Mouse (Mus musculus) myocyte (in vitro differentiated cells): ENCODE measurements around the gene Dact1. TPM values are rescaled to one million over a fixed set of nuclear protein-coding genes. Genes with fewer than 3 reads are reported as not detected.

Source experiments
- H3K27me3 ChIP-seq: one replicate; pipeline ENCODE4 v1.6.1; 2011; ENCODE audit not compliant: control insufficient read depth, insufficient read depth, insufficient read length
- H3K36me3 ChIP-seq: one replicate; pipeline ENCODE4 v1.6.1; 2011; ENCODE audit not compliant: control insufficient read depth, insufficient read depth
- H3K4me2 ChIP-seq: one replicate; pipeline ENCODE4 v1.6.1; 2011; ENCODE audit warnings: low read depth, control low read depth
- H3K4me3 ChIP-seq: one replicate; pipeline ENCODE4 v1.5.1; 2011; ENCODE audit warnings: mild to moderate bottlenecking, control low read depth, moderate library complexity
- H3K79me2 ChIP-seq: one replicate; pipeline ENCODE4 v1.6.1; 2011; ENCODE audit not compliant: control insufficient read depth, insufficient read depth
- H3ac ChIP-seq: one replicate; pipeline ENCODE4 v1.6.1; 2011; ENCODE audit not compliant: control insufficient read depth, insufficient read length
- CEBPB ChIP-seq: IDR thresholded peaks from 2 replicates; pipeline ENCODE4 v1.6.1; 2011; ENCODE audit warnings: mild to moderate bottlenecking, moderate library complexity; ENCODE audit not compliant: poor library complexity, insufficient read depth, severe bottlenecking
- E2F4 ChIP-seq: IDR thresholded peaks from one replicate; pipeline ENCODE4 v1.6.1; 2011; ENCODE audit warnings: mild to moderate bottlenecking, control low read depth, moderate library complexity; ENCODE audit not compliant: insufficient read depth
- MAX ChIP-seq: IDR thresholded peaks from one replicate; pipeline ENCODE4 v1.6.1; 2011; ENCODE audit warnings: low read depth, mild to moderate bottlenecking, control low read depth
- MYOD1 ChIP-seq, 3 experiments: IDR thresholded peaks; one replicate each; pipeline ENCODE4 v1.6.1; 2011; ENCODE audit warnings: control low read depth in 2 of 3, low read depth in 2 of 3, mild to moderate bottlenecking in 2 of 3, moderate library complexity in 1 of 3; ENCODE audit not compliant: insufficient read length in 2 of 3, control insufficient read depth in 1 of 3
- MYOG ChIP-seq, 3 experiments: IDR thresholded peaks; one replicate each; pipeline ENCODE4 v1.6.1; 2011; ENCODE audit warnings: control low read depth in 2 of 3, low read depth in 2 of 3, mild to moderate bottlenecking in 2 of 3; ENCODE audit not compliant: insufficient read length in 2 of 3, control insufficient read depth in 1 of 3, insufficient read depth in 1 of 3
- POLR2A ChIP-seq: IDR thresholded peaks from one replicate; pipeline ENCODE4 v1.6.1; 2011; ENCODE audit warnings: low read depth, mild to moderate bottlenecking, control low read depth, moderate library complexity; ENCODE audit not compliant: insufficient read length
- POLR2AphosphoS2 ChIP-seq: IDR thresholded peaks from one replicate; pipeline ENCODE4 v1.6.1; 2011; ENCODE audit warnings: low read depth, control low read depth; ENCODE audit not compliant: insufficient read length
- REST ChIP-seq: IDR thresholded peaks from one replicate; pipeline ENCODE4 v1.6.1; 2011; ENCODE audit warnings: mild to moderate bottlenecking, control low read depth, moderate library complexity; ENCODE audit not compliant: insufficient read depth, insufficient read length
- SRF ChIP-seq: IDR thresholded peaks from one replicate; pipeline ENCODE4 v1.6.1; 2011; ENCODE audit warnings: low read depth; ENCODE audit not compliant: control insufficient read depth, insufficient read length
- TCF12 ChIP-seq: IDR thresholded peaks from one replicate; pipeline ENCODE4 v1.6.1; 2011; ENCODE audit warnings: mild to moderate bottlenecking, control low read depth; ENCODE audit not compliant: poor library complexity, insufficient read depth, severe bottlenecking
- TCF3 ChIP-seq: IDR thresholded peaks from one replicate; pipeline ENCODE4 v1.6.1; 2011; ENCODE audit warnings: low read depth, control low read depth; ENCODE audit not compliant: insufficient read length
- USF1 ChIP-seq: IDR thresholded peaks from one replicate; pipeline ENCODE4 v1.6.1; 2011; ENCODE audit warnings: low read depth, mild to moderate bottlenecking, control low read depth, moderate library complexity
- polyA plus RNA-seq: library from polyadenylated mRNA; unstranded; fragments of >200 nt; fragmentation: generic; extraction: Trizol; gene quantifications from one replicate; pipeline ENCODE4 v1.2.1, GENCODE M21; 2012; ENCODE audit warnings: missing spikeins

Dact1 gene
- polyA plus RNA-seq, 1 experiment = 1.0 TPM

GRCm38 (mm10) chr12:71274519-71275237 lies 35.0 kb upstream of the Dact1 start:
- Histone ChIP-seq H3K36me3 (no peaks in the 10 kb centered on the region), H3K4me3 (no peak overlapping the region), H3K79me2 (no peaks in the 10 kb centered on the region), H3K4me2 (no peak overlapping the region), H3ac (no peak overlapping the region), H3K27me3 (no peaks in the 10 kb centered on the region)
- TF ChIP-seq TCF12 = no peak
- no peak for TF ChIP-seq MYOD1 (IDR thresholded peaks at IDR 0.05; ENCODE audit: control insufficient read depth in 1 of 3, insufficient read length in 2 of 3, low read depth in 2 of 3)
- TF ChIP-seq REST = no peak
- no peak for TF ChIP-seq MYOG (IDR thresholded peaks at IDR 0.05; ENCODE audit: control insufficient read depth in 1 of 3, insufficient read depth in 1 of 3, insufficient read length in 2 of 3, low read depth in 2 of 3)
- TF ChIP-seq CEBPB = no peak
- TF ChIP-seq TCF3 = no peak
- TF ChIP-seq USF1 = no peak
- no peak for TF ChIP-seq POLR2A
- TF ChIP-seq E2F4 = no peak
- no peak for TF ChIP-seq SRF
- TF ChIP-seq POLR2AphosphoS2 = no peak
- TF ChIP-seq MAX = no peak

GRCm38 (mm10) chr12:71275906-71276595 lies 33.6 kb upstream of the Dact1 start:
- Histone ChIP-seq H3K4me2 (no peak overlapping the region), H3K27me3 (no peaks in the 10 kb centered on the region), H3K36me3 (no peaks in the 10 kb centered on the region), H3K79me2 (no peaks in the 10 kb centered on the region), H3K4me3 (no peak overlapping the region), H3ac (no peak overlapping the region)
- TF ChIP-seq TCF12 = no peak
- TF ChIP-seq MYOG (IDR thresholded peaks at IDR 0.05; ENCODE audit: control insufficient read depth in 1 of 3, insufficient read depth in 1 of 3, insufficient read length in 2 of 3, low read depth in 2 of 3) = no peak
- TF ChIP-seq POLR2AphosphoS2 = no peak

DNA sequence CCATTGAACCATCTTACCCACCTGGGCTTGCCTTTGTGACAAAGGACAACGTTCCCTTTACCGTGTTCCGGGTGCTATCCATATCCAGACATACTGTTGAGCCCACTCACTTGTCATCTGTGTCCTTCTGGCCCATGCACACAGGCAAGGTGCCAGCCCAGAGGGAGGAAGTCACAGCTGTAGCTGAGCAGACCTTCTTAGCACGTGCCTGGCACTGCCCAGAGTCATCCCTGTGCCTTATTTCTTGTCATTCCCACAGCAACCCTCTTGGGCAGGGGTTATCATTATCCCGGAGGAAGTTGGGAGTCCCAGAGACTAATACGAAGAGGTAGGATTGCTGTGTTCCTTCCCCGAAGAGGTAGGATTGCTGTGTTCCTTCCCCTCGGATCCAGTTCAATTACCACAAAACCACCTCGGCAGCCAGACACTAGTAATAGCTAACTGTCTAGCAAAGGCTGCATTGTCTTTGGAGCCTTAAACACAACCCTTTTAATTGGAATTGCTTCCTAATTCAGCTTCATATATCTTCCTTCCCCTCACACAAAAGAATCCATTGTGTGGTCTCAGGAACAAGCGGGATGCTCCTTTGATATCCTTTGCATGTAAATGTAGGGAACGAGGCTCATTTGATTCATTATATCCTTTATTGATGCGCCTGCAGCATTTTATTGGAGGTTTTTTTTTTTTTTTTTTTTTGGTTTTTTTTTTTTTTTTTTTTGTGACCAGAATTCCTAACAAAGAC lies 30.0 kb upstream of the Dact1 start:
- no peaks in the 10 kb centered on the region for H3K36me3 ChIP-seq
- TF ChIP-seq E2F4 (no peak), TCF12 (no peak), POLR2AphosphoS2 (no peak), REST (no peak), MYOG (IDR thresholded peaks at IDR 0.05; ENCODE audit: control insufficient read depth in 1 of 3, insufficient read depth in 1 of 3, insufficient read length in 2 of 3, low read depth in 2 of 3) (no peak), POLR2A (no peak), TCF3 (no peak), MYOD1 (IDR thresholded peaks at IDR 0.05; ENCODE audit: control insufficient read depth in 1 of 3, insufficient read length in 2 of 3, low read depth in 2 of 3) (no peak), MAX (no peak)
- no peaks in the 10 kb centered on the region for H3K79me2 ChIP-seq
- no peak overlapping the region for H3ac ChIP-seq
- H3K4me3 ChIP-seq = no peak overlapping the region
- no peaks in the 10 kb centered on the region for H3K27me3 ChIP-seq
- no peak overlapping the region for H3K4me2 ChIP-seq

DNA sequence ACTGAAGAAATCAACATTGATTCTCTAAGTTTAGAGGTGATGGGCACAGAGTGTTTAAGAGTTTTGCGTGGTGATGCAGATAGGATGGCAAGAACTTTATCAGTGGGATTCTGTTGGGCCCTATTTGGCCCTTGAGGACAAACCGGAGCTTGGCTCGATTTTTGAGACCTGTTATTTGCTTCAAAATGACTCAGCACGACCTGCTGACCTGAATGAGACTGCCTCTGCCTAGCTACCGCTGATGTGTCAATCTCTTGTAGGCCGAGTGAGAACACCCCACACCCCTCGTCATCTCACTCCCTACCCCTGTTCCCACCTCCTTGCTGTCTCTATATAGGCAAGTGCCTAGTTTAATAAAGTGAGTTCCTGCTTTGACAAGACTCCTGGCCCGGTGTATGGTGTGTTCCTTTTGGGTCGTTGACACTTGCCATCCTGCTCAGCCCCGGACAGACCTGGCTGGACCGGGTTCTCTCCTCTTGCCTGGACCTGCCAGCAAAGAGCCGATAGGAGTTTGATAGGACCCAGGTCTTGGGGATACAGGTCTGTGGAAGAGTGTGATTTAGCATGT lies 28.4 kb upstream of the Dact1 start:
- TF ChIP-seq TCF3 (no peak), MAX (no peak), POLR2AphosphoS2 (no peak), SRF (no peak), MYOD1 (IDR thresholded peaks at IDR 0.05; ENCODE audit: control insufficient read depth in 1 of 3, insufficient read length in 2 of 3, low read depth in 2 of 3) (no peak), TCF12 (no peak), REST (no peak), CEBPB (no peak), USF1 (no peak), E2F4 (no peak), MYOG (IDR thresholded peaks at IDR 0.05; ENCODE audit: control insufficient read depth in 1 of 3, insufficient read depth in 1 of 3, insufficient read length in 2 of 3, low read depth in 2 of 3) (no peak), POLR2A (no peak)
- no peaks in the 10 kb centered on the region for H3K27me3 ChIP-seq
- no peak overlapping the region for H3K4me3 ChIP-seq
- H3K4me2 ChIP-seq = no peak overlapping the region
- H3K36me3 ChIP-seq = no peaks in the 10 kb centered on the region
- H3ac ChIP-seq = no peak overlapping the region
- H3K79me2 ChIP-seq = no peaks in the 10 kb centered on the region
